14 mouse cellular contexts compared by ENCODE assay signal in the genomic region with DNA sequence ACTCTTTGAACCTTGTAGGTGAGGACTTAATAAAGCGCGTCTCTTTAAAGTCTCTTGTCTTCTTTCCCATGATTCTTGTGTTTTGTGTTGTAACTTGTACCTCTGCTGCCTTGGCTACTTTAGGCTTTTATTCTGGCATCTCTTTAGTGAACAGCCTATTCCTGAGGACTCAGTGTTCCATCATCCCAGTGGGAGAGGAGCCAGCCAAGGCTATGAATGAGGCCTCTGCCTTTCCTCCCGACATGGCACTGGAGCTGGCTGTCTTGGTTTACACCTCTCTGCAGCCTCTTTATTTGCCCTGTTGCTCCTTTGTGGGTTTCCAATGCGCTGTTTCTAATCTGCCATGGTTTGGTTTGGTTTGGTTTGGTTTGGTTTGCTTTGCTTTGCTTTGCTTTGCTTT.
"Had no signal": no experiment of that assay in that cellular context is flagged by ENCODE, and none has a peak within 500 bp of the region (broad histone marks: within the 10 kb centered on the region; RNA-seq: fewer than 3 reads in every experiment).

No protein-coding gene starts in this region.

- DNase-seq: gastrocnemius, adult 2 months; gastrocnemius, postnatal 10 days; gastrocnemius, postnatal 25 days; heart, adult 2 months; heart, postnatal 14 days; heart, postnatal 4 days; kidney, adult 18-20 months; kidney, adult 8-10 months; kidney, postnatal 14 days; kidney, postnatal 36 days; layer of hippocampus, adult 9-11 months; layer of hippocampus, postnatal 36 days; liver; liver, embryonic 13.5 days had no signal
